Mouse (Mus musculus) gastrocnemius, adult 18-20 months (tissue): Measurements from ENCODE around the gene Rab3gap2. TPM values are rescaled to one million over a fixed set of nuclear protein-coding genes. Genes with fewer than 3 reads are reported as not detected.

Experiments
- DNase-seq: peaks from one replicate; pipeline ENCODE4 v3.0.0; 2021; ENCODE audit warnings: low spot score
- microRNA-seq: library from miRNA; unstranded; fragments of <30 nt; microRNA quantifications from one replicate; pipeline ENCODE4 v1.2.0, GENCODE M21; 2021
- total RNA-seq, 2 experiments: library from RNA; stranded (reverse); gene quantifications; 2 replicates each; pipeline ENCODE4 v1.2.3; 2021

The Rab3gap2 gene
- total RNA-seq, 2 experiments from 2014 or later: 17.6 to 17.8 TPM

GRCm38 (mm10) chr1:185328721-185329610 is 125.0 kb downstream of the Rab3gap2 start, which contains the start of gene Iars2:
Gene Iars2 (minus strand): TSS chr1:185329396.
- peak; percentile 90 for DNase-seq

GRCm38 (mm10) chr1:185329851-185330250 is 125.9 kb downstream of the Rab3gap2 start:
- DNase-seq: no peak

- DNase-seq: no peak
Observed at GRCm38 (mm10) chr1:185331364-185331763, 127.4 kb downstream of the Rab3gap2 start.

- peak; percentile 87 for DNase-seq
Observed at GRCm38 (mm10) chr1:185331983-185332430, 128.1 kb downstream of the Rab3gap2 start, which contains the start of gene Bpnt1. Gene Bpnt1 (plus strand): TSS chr1:185332149.

GRCm38 (mm10) chr1:185333651-185334050 is 129.7 kb downstream of the Rab3gap2 start:
- DNase-seq: no peak

- peak; percentile 30 for DNase-seq
Observed at GRCm38 (mm10) chr1:185334136-185334535, 130.2 kb downstream of the Rab3gap2 start.

GRCm38 (mm10) chr1:185335231-185335765 is 131.4 kb downstream of the Rab3gap2 start:
- DNase-seq: no peak

Small RNA genes lying within 50 kb of the gene (microRNA-seq; reads per million reads assigned to microRNA genes)
- gene Mir194-1: 1.7 reads per million
- not detected for gene Mir215
- 764 reads per million, percentile 80 among the genes with 10 or more reads in this experiment for gene Mir664

Other genes with a start within 250 kb of the Rab3gap2 start
- gene Mark1, start 204.5 kb upstream of the Rab3gap2 start, total RNA-seq: 1 to 10 TPM; 1.0 to 2.2 TPM
- gene Iars2, start 125.3 kb downstream of the Rab3gap2 start, total RNA-seq: 10 to 100 TPM; 39.4 to 41.7 TPM
- gene Bpnt1, start 128.0 kb downstream of the Rab3gap2 start, total RNA-seq: 10 to 100 TPM; 17.6 to 22.1 TPM
- 100 to 1,000 TPM; 130 to 135 TPM for gene Eprs, start 158.9 kb downstream of the Rab3gap2 start, total RNA-seq